Mouse (Mus musculus): ENCODE data around the gene Adcy5. TPM values are rescaled to one million over a fixed set of nuclear protein-coding genes. Genes with fewer than 3 reads are reported as not detected.

The Adcy5 gene
- polyA plus RNA-seq, 1 experiment from 2014 or later = 2.6 TPM

- H3K9ac ChIP-seq = no peak overlapping the region
- 63% methylated on average over 8 of the region's 8 CpGs for WGBS
- no peak for ATAC-seq (ENCODE audit: low FRiP score, low read depth)
- peaks cover 39% of the 10 kb centered on the region for H3K4me1 ChIP-seq
- H3K36me3 ChIP-seq = no peaks in the 10 kb centered on the region
- peaks cover 33% of the 10 kb centered on the region for H3K27me3 ChIP-seq
- H3K4me2 ChIP-seq (replicated peaks) = peak overlapping the region; percentile 16; the same call in 1 of the 2 replicates
- H3K9me3 ChIP-seq = no peaks in the 10 kb centered on the region
- no peak overlapping the region for H3K27ac ChIP-seq
- no peak overlapping the region for H3K4me3 ChIP-seq
These were observed 4.9 kb downstream of the Adcy5 start for GRCm38 (mm10) chr16:35159532-35159931.

GRCm38 (mm10) chr16:35159991-35160390 lies 5.3 kb downstream of the Adcy5 start:
- Histone ChIP-seq H3K27me3 (peaks cover 32% of the 10 kb centered on the region), H3K36me3 (no peaks in the 10 kb centered on the region), H3K9ac (no peak overlapping the region), H3K27ac (no peak overlapping the region), H3K4me2 (replicated peaks) (peak overlapping the region; percentile 16; the same call in 1 of the 2 replicates), H3K4me3 (no peak overlapping the region), H3K9me3 (no peaks in the 10 kb centered on the region), H3K4me1 (peaks cover 44% of the 10 kb centered on the region)
- 57% methylated on average over 4 of the region's 4 CpGs for WGBS
- ATAC-seq (ENCODE audit: low FRiP score, low read depth) = no peak

- Histone ChIP-seq H3K4me2 (replicated peaks) (peak overlapping the region; percentile 28), H3K9me3 (no peaks in the 10 kb centered on the region), H3K27ac (no peak overlapping the region), H3K27me3 (no peaks in the 10 kb centered on the region), H3K36me3 (no peaks in the 10 kb centered on the region), H3K4me3 (no peak overlapping the region), H3K9ac (0 out of 2 replicates have a peak overlapping the region, but pooled peaks have one; percentile 13), H3K4me1 (peaks cover 33% of the 10 kb centered on the region)
- WGBS = 48% methylated on average over 19 of the region's 19 CpGs
- ATAC-seq (ENCODE audit: low FRiP score, low read depth) = peak; percentile 52
These were observed 9.9 kb downstream of the Adcy5 start for GRCm38 (mm10) chr16:35164361-35165224.

- Histone ChIP-seq H3K4me1 (peaks cover 26% of the 10 kb centered on the region), H3K36me3 (no peaks in the 10 kb centered on the region), H3K27ac (no peak overlapping the region), H3K9ac (no peak overlapping the region), H3K27me3 (no peaks in the 10 kb centered on the region), H3K4me3 (no peak overlapping the region), H3K4me2 (replicated peaks) (0 out of 2 replicates have a peak overlapping the region, but pooled peaks have one; percentile 28), H3K9me3 (no peaks in the 10 kb centered on the region)
- WGBS = 77% methylated on average over 6 of the region's 6 CpGs
- ATAC-seq (ENCODE audit: low FRiP score, low read depth) = no peak
These were observed 10.7 kb downstream of the Adcy5 start for GRCm38 (mm10) chr16:35165361-35165760.

- Histone ChIP-seq H3K4me1 (peaks cover 26% of the 10 kb centered on the region), H3K9me3 (no peaks in the 10 kb centered on the region), H3K36me3 (no peaks in the 10 kb centered on the region), H3K4me3 (no peak overlapping the region), H3K4me2 (replicated peaks) (no peak overlapping the region), H3K27ac (no peak overlapping the region), H3K27me3 (no peaks in the 10 kb centered on the region), H3K9ac (no peak overlapping the region)
- 72% methylated on average over 3 of the region's 3 CpGs for WGBS
- ATAC-seq (ENCODE audit: low FRiP score, low read depth) = no peak
These were observed 11.1 kb downstream of the Adcy5 start for GRCm38 (mm10) chr16:35165788-35166187.

GRCm38 (mm10) chr16:35169431-35169830 lies 14.8 kb downstream of the Adcy5 start:
- Histone ChIP-seq H3K4me3 (no peak overlapping the region), H3K27me3 (no peaks in the 10 kb centered on the region), H3K9me3 (no peaks in the 10 kb centered on the region), H3K36me3 (no peaks in the 10 kb centered on the region), H3K4me1 (peaks cover 19% of the 10 kb centered on the region), H3K27ac (no peak overlapping the region), H3K9ac (no peak overlapping the region), H3K4me2 (replicated peaks) (no peak overlapping the region)
- WGBS = 57% methylated on average over 7 of the region's 7 CpGs
- no peak for ATAC-seq (ENCODE audit: low FRiP score, low read depth)

- WGBS = 87% methylated on average over 5 of the region's 5 CpGs
- no peak overlapping the region for H3K9ac ChIP-seq
- H3K36me3 ChIP-seq = no peaks in the 10 kb centered on the region
- no peak overlapping the region for H3K4me2 ChIP-seq (replicated peaks)
- no peak overlapping the region for H3K27ac ChIP-seq
- H3K4me3 ChIP-seq = no peak overlapping the region
- peaks cover 6% of the 10 kb centered on the region; the same call in 1 of the 2 replicates for H3K4me1 ChIP-seq
- H3K27me3 ChIP-seq = no peaks in the 10 kb centered on the region
- no peak for ATAC-seq (ENCODE audit: low FRiP score, low read depth)
- no peaks in the 10 kb centered on the region for H3K9me3 ChIP-seq
These were observed 17.5 kb downstream of the Adcy5 start for GRCm38 (mm10) chr16:35172195-35172594.

- no peak for ATAC-seq (ENCODE audit: low FRiP score, low read depth)
- WGBS = 79% methylated on average over 3 of the region's 3 CpGs
- no peaks in the 10 kb centered on the region for H3K9me3 ChIP-seq
- H3K9ac ChIP-seq = no peak overlapping the region
- no peak overlapping the region for H3K4me3 ChIP-seq
- no peaks in the 10 kb centered on the region for H3K27me3 ChIP-seq
- H3K27ac ChIP-seq = no peak overlapping the region
- no peaks in the 10 kb centered on the region for H3K36me3 ChIP-seq
- no peak overlapping the region for H3K4me2 ChIP-seq (replicated peaks)
- H3K4me1 ChIP-seq = peaks cover 13% of the 10 kb centered on the region
These were observed 23.8 kb downstream of the Adcy5 start for GRCm38 (mm10) chr16:35178516-35178915.

GRCm38 (mm10) chr16:35179082-35179481 lies 24.4 kb downstream of the Adcy5 start:
- Histone ChIP-seq H3K9me3 (no peaks in the 10 kb centered on the region), H3K9ac (no peak overlapping the region), H3K27ac (no peak overlapping the region), H3K27me3 (no peaks in the 10 kb centered on the region), H3K4me1 (peaks cover 10% of the 10 kb centered on the region), H3K36me3 (no peaks in the 10 kb centered on the region), H3K4me3 (no peak overlapping the region), H3K4me2 (replicated peaks) (no peak overlapping the region)
- WGBS = 61% methylated on average over 8 of the region's 8 CpGs
- ATAC-seq (ENCODE audit: low FRiP score, low read depth) = no peak

- Histone ChIP-seq H3K27me3 (no peaks in the 10 kb centered on the region), H3K4me2 (replicated peaks) (no peak overlapping the region)
- 69% methylated on average over 11 of the region's 11 CpGs for WGBS
These were observed 28.5 kb downstream of the Adcy5 start for GRCm38 (mm10) chr16:35183161-35183560.

GRCm38 (mm10) chr16:35188111-35188510 lies 33.4 kb downstream of the Adcy5 start:
- Histone ChIP-seq H3K4me1 (peaks cover 5% of the 10 kb centered on the region), H3K4me2 (replicated peaks) (no peak overlapping the region), H3K4me3 (no peak overlapping the region), H3K9me3 (no peaks in the 10 kb centered on the region), H3K27me3 (no peaks in the 10 kb centered on the region), H3K27ac (no peak overlapping the region), H3K9ac (no peak overlapping the region), H3K36me3 (no peaks in the 10 kb centered on the region)
- 69% methylated on average over 4 of the region's 4 CpGs for WGBS
- no peak for ATAC-seq (ENCODE audit: low FRiP score, low read depth)

More at GRCm38 (mm10) chr16:35183161-35183560, 28.5 kb downstream of the Adcy5 start:
- no peaks in the 10 kb centered on the region for H3K9me3 ChIP-seq
- ATAC-seq (ENCODE audit: low FRiP score, low read depth) = no peak
- no peak overlapping the region for H3K9ac ChIP-seq
- no peak overlapping the region for H3K27ac ChIP-seq
- H3K4me3 ChIP-seq = no peak overlapping the region
- H3K4me1 ChIP-seq = peaks cover 7% of the 10 kb centered on the region
- H3K36me3 ChIP-seq = no peaks in the 10 kb centered on the region

- H3K4me2 ChIP-seq (replicated peaks) = no peak overlapping the region
- H3K4me1 ChIP-seq = peaks cover 11% of the 10 kb centered on the region
- no peaks in the 10 kb centered on the region for H3K27me3 ChIP-seq
- H3K9me3 ChIP-seq = no peaks in the 10 kb centered on the region
- WGBS = 64% methylated on average over 11 of the region's 11 CpGs
- no peak overlapping the region for H3K4me3 ChIP-seq
- no peak for ATAC-seq (ENCODE audit: low FRiP score, low read depth)
- no peak overlapping the region for H3K27ac ChIP-seq
- H3K36me3 ChIP-seq = no peaks in the 10 kb centered on the region
- no peak overlapping the region for H3K9ac ChIP-seq
These were observed 34.9 kb downstream of the Adcy5 start for GRCm38 (mm10) chr16:35189420-35190141.
